Mouse (Mus musculus): Measurements from ENCODE around the gene Ndrg3. TPM values are rescaled to one million over a fixed set of nuclear protein-coding genes. Genes with fewer than 3 reads are reported as not detected.

The Ndrg3 gene
- polyA plus RNA-seq, 1 experiment from 2014 or later: 41.9 TPM

DNA sequence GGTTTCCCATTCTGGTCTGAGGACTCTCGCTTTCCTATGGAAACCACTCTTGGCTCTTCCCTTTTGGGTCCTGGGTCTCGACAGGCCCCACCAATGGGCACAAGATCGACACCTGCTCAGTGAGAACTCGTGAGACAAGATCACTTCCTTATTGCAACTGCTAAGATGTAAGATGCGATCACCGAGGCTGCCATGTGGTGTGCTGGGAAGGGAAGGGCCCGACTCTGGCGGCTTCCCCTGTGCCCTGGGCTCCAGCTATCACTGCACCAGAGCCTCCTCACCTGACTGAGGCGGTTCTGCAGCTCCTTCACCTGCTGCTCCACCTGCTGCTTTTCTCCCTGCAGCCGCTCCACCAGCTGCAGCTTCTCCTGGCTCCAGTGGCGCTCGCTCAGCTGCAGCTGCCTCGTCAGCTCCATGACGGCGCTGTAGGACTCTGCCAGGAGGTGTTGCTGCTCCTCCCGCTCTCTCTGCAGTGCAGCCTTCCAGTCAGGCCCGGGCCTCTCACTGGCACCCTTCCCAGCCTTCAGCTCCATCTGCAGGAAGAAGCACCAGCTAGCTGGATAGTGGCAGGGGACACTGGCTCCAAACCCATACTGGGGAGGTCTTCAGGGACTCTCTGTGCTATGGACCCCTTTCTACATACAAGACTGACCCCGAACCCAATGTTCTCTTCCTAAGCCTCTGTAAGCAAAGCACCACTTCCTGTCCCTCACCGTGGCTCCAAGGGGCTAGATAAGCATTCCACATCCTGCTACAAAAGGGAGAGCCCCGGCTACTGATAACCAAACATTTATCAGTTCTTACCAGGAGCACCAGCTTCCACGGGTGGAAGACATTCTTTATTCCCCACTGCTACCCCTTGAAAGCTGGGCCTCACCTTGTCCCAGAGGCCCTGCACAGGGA, 35.5 kb upstream of the Ndrg3 start:
- Histone ChIP-seq H3K27me3 (ENCODE audit: control insufficient read depth, insufficient read depth, low read length) (no peaks in the 10 kb centered on the region), H3K27ac (ENCODE audit: low read length) (no peak overlapping the region), H3K9ac (ENCODE audit: low read length) (no peak overlapping the region), H3K4me2 (ENCODE audit: low read depth, low read length) (no peak overlapping the region), H3K36me3 (ENCODE audit: control insufficient read depth, insufficient read depth, low read length) (peaks cover 62% of the 10 kb centered on the region), H3K4me1 (ENCODE audit: control insufficient read depth, insufficient read depth, low read length) (no peaks in the 10 kb centered on the region), H3K9me3 (replicated peaks; ENCODE audit: control insufficient read depth, low read length) (peaks cover 11% of the 10 kb centered on the region; the same call in 1 of the 2 replicates), H3K4me3 (replicated peaks; ENCODE audit: low read length) (no peak overlapping the region)
- WGBS: 80% methylated on average over 21 of the region's 21 CpGs
- ATAC-seq (ENCODE audit: insufficient read depth, low FRiP score): no peak; the same call in 1 of the 2 replicates

DNA sequence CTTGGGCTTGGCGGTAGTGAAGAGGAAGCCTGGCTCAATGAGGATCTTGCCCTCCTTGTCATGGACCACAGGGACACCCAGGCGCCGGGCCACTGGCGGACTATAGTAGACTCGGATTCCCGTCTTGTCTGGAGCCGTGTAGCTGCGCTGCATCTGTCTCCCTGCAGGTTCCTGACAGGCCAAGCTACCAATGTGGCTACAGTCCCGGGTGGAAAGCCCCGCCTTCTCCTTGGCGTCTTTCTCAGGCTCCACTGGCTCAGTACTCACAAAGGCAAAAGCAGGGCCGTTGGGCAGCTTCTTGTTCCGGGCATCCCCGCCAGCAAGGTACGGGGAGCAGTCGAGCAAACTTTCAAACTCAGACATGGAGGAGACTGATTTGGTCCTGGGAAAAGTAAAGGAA, 29.3 kb upstream of the Ndrg3 start:
- peaks cover 62% of the 10 kb centered on the region for H3K36me3 ChIP-seq (ENCODE audit: control insufficient read depth, insufficient read depth, low read length)
- peaks cover 8% of the 10 kb centered on the region; the same call in 1 of the 2 replicates for H3K9me3 ChIP-seq (replicated peaks; ENCODE audit: control insufficient read depth, low read length)
- WGBS: 93% methylated on average over 16 of the region's 16 CpGs
- H3K27ac ChIP-seq (ENCODE audit: low read length): no peak overlapping the region
- no peak overlapping the region for H3K9ac ChIP-seq (ENCODE audit: low read length)
- ATAC-seq (ENCODE audit: insufficient read depth, low FRiP score): no peak
- no peaks in the 10 kb centered on the region for H3K27me3 ChIP-seq (ENCODE audit: control insufficient read depth, insufficient read depth, low read length)
- H3K4me1 ChIP-seq (ENCODE audit: control insufficient read depth, insufficient read depth, low read length): no peaks in the 10 kb centered on the region
- H3K4me3 ChIP-seq (replicated peaks; ENCODE audit: low read length): no peak overlapping the region
- H3K4me2 ChIP-seq (ENCODE audit: low read depth, low read length): no peak overlapping the region

DNA sequence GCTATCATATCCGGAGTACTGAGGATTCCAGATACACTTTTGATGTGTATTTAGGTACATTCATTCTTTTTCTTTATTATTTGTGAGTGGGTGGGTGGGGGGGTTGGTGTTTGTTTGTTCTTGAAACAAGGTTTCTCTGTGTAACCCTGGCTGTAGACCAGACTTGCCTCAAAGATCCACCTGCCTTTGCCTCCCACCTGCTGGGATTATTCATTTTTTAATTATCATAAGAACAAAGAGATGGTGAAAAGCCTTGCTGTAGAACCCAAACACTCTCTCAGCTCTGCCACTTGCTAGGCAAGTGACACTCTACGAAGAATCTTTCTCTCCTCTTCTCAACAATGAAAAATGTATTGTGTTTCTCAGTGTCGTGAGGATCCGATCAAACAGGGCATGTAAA, 27.4 kb upstream of the Ndrg3 start:
- Histone ChIP-seq H3K36me3 (ENCODE audit: control insufficient read depth, insufficient read depth, low read length) (peaks cover 56% of the 10 kb centered on the region), H3K4me2 (ENCODE audit: low read depth, low read length) (no peak overlapping the region), H3K27me3 (ENCODE audit: control insufficient read depth, insufficient read depth, low read length) (no peaks in the 10 kb centered on the region), H3K9me3 (replicated peaks; ENCODE audit: control insufficient read depth, low read length) (no peaks in the 10 kb centered on the region), H3K27ac (ENCODE audit: low read length) (no peak overlapping the region), H3K4me1 (ENCODE audit: control insufficient read depth, insufficient read depth, low read length) (no peaks in the 10 kb centered on the region), H3K9ac (ENCODE audit: low read length) (no peak overlapping the region), H3K4me3 (replicated peaks; ENCODE audit: low read length) (no peak overlapping the region)
- WGBS: 92% methylated on average over 4 of the region's 4 CpGs
- ATAC-seq (ENCODE audit: insufficient read depth, low FRiP score): no peak

DNA sequence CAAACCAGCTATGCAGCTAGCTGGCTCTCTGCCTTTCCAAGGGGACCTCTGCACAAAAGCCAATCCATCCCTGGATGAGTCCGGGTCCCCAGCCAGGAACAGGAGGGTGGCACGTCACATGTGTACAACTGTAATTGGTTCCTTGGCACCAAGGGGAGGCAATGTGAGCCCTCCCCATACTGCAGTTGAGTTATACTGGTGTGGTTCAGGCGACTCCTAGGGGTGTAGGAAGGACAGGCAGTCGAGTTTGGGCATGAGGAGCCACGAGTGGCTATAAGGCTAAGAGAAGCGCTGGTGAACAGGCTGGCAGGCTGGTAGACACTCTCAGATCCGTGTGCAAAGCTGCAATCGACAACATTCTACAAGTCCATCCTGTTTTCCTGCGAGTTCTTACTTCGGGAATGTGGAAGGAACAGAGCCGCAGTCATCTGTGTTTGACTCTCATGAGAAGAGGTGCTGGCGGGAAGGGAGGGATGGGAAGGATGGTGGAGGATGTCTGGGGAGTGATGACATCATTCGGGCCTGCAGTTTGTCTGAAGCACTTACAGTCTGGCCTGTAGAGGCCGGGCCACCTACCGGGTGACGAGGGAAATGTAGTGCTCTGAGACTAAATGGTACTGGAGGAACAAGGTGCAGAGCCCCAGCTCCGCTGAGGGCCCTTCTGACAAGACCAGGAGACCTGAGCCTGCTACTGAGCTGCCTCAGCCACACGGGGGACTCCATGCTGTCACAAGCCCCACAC, 24.8 kb upstream of the Ndrg3 start:
- WGBS: 74% methylated on average over 18 of the region's 18 CpGs
- H3K27me3 ChIP-seq (ENCODE audit: control insufficient read depth, insufficient read depth, low read length): no peaks in the 10 kb centered on the region
- no peak; the same call in 1 of the 2 replicates for ATAC-seq (ENCODE audit: insufficient read depth, low FRiP score)
- no peak overlapping the region for H3K27ac ChIP-seq (ENCODE audit: low read length)
- no peaks in the 10 kb centered on the region for H3K4me1 ChIP-seq (ENCODE audit: control insufficient read depth, insufficient read depth, low read length)
- no peak overlapping the region for H3K4me3 ChIP-seq (replicated peaks; ENCODE audit: low read length)
- peaks cover 40% of the 10 kb centered on the region for H3K36me3 ChIP-seq (ENCODE audit: control insufficient read depth, insufficient read depth, low read length)
- no peak overlapping the region for H3K9ac ChIP-seq (ENCODE audit: low read length)
- no peaks in the 10 kb centered on the region for H3K9me3 ChIP-seq (replicated peaks; ENCODE audit: control insufficient read depth, low read length)
- H3K4me2 ChIP-seq (ENCODE audit: low read depth, low read length): no peak overlapping the region

DNA sequence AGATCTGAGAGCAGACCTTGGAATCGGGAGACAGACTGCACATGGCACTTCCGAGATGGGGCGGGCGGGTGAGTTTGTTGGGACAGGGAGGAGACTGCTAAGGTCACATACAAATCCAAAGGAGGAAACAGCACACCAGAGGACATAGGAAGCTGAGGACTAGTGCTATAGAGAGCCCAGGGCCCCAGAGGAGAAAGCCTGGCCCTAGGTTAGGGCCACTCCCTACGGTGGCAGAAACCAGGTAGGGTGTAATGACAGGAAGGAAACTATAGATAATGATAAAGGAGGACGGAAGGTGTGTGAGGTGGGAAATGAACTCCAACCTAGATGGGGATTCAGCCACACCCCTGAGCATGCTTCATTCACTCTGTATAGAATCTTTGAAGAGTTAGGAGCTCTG, 20.5 kb upstream of the Ndrg3 start:
- Histone ChIP-seq H3K27ac (ENCODE audit: low read length) (no peak overlapping the region), H3K4me1 (ENCODE audit: control insufficient read depth, insufficient read depth, low read length) (peaks cover 4% of the 10 kb centered on the region)
- ATAC-seq (ENCODE audit: insufficient read depth, low FRiP score): peak; percentile 42; the same call in 1 of the 2 replicates

DNA sequence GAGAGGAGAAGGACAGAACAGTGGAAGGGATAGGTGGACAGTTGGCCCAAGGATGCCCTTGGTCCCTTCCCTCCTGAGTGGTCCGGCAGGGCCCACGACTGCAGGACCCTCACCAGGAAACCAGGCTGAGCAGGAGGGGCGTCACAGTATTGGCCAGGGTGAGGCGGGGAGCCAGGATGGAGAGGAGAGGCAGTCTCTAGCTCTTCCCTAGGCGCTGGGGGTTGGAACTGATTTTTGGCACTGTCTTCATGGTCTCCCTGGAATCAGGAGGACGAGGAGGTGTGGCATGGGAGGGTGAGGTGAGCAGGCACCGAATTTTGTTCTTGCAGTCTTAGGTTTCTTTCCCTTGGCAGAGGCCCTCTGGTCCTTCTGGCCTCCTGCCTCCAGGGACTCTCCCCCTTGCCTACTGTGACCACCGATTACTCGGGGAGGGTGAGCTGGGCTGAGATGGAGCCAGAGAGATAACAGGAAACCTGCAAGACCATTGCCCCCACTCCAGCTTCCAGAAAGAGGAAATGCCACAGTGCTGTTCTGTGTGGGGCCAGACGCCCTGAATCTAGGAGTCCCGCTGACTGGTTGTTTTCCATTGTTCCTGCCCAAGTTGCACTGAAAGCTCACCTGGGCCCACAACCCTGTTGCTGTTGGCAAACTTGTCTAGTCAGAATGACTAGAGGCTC, 18.9 kb upstream of the Ndrg3 start:
- Histone ChIP-seq H3K4me3 (replicated peaks; ENCODE audit: low read length) (no peak overlapping the region), H3K36me3 (ENCODE audit: control insufficient read depth, insufficient read depth, low read length) (0 out of 2 replicates have a peak, but pooled peaks cover 4% of the 10 kb centered on the region), H3K27ac (ENCODE audit: low read length) (no peak overlapping the region; the same call in 1 of the 2 replicates), H3K4me2 (ENCODE audit: low read depth, low read length) (no peak overlapping the region), H3K9me3 (replicated peaks; ENCODE audit: control insufficient read depth, low read length) (no peaks in the 10 kb centered on the region), H3K27me3 (ENCODE audit: control insufficient read depth, insufficient read depth, low read length) (no peaks in the 10 kb centered on the region), H3K4me1 (ENCODE audit: control insufficient read depth, insufficient read depth, low read length) (peaks cover 14% of the 10 kb centered on the region), H3K9ac (ENCODE audit: low read length) (no peak overlapping the region)
- ATAC-seq (ENCODE audit: insufficient read depth, low FRiP score): no peak
- 34% methylated on average over 11 of the region's 11 CpGs for WGBS

More for the DNA sequence above, 20.5 kb upstream of the Ndrg3 start:
- WGBS: 77% methylated on average over 6 of the region's 6 CpGs
- Histone ChIP-seq H3K9me3 (replicated peaks; ENCODE audit: control insufficient read depth, low read length) (no peaks in the 10 kb centered on the region), H3K27me3 (ENCODE audit: control insufficient read depth, insufficient read depth, low read length) (no peaks in the 10 kb centered on the region), H3K36me3 (ENCODE audit: control insufficient read depth, insufficient read depth, low read length) (peaks cover 14% of the 10 kb centered on the region; the same call in 1 of the 2 replicates), H3K9ac (ENCODE audit: low read length) (no peak overlapping the region), H3K4me3 (replicated peaks; ENCODE audit: low read length) (no peak overlapping the region), H3K4me2 (ENCODE audit: low read depth, low read length) (no peak overlapping the region)

DNA sequence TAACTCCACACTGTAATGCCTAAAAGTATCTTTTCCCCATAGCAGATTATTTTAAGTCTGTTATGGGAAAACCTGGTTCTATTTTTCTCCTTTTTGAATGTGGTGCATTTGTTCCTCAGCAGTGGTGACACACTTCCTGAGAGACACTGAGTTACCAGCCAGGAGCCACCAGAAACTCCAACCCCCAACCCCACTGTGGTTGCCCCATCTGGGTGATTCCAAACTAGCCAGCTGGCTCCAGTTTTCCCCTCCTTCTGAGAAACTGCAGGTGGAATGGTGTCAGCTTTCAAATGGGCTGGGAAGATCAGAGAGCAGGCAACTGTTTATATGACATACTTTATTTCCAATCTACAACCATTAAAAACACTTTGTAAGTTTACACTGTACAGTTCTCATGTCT, 18.3 kb upstream of the Ndrg3 start:
- H3K27me3 ChIP-seq (ENCODE audit: control insufficient read depth, insufficient read depth, low read length): no peaks in the 10 kb centered on the region
- no peak overlapping the region for H3K4me2 ChIP-seq (ENCODE audit: low read depth, low read length)
- H3K36me3 ChIP-seq (ENCODE audit: control insufficient read depth, insufficient read depth, low read length): peaks cover 3% of the 10 kb centered on the region; the same call in 1 of the 2 replicates
- H3K4me3 ChIP-seq (replicated peaks; ENCODE audit: low read length): no peak overlapping the region
- no peak overlapping the region for H3K27ac ChIP-seq (ENCODE audit: low read length)
- peaks cover 16% of the 10 kb centered on the region for H3K4me1 ChIP-seq (ENCODE audit: control insufficient read depth, insufficient read depth, low read length)
- no peak overlapping the region for H3K9ac ChIP-seq (ENCODE audit: low read length)
- H3K9me3 ChIP-seq (replicated peaks; ENCODE audit: control insufficient read depth, low read length): no peaks in the 10 kb centered on the region
- ATAC-seq (ENCODE audit: insufficient read depth, low FRiP score): no peak

DNA sequence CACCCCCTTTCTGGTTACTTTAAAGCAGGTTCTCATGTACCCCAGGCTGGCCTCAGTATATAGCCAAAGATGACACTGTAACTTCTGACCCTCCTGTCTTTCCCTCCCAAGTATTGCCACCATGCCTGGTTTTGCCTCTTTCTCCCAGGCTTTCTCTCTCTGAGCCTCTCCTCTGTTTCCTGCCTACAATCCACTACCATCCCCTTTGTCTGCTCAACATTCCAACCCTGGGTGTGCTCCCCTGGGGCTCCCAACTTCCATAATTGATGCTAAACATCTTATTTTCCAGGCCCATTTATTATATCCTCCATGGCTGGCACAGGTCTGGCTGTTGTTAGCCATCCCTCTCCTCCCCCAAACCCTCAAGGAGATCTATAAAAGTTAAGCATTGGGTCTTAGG, 16.7 kb upstream of the Ndrg3 start:
- H3K27me3 ChIP-seq (ENCODE audit: control insufficient read depth, insufficient read depth, low read length): no peaks in the 10 kb centered on the region
- H3K4me1 ChIP-seq (ENCODE audit: control insufficient read depth, insufficient read depth, low read length): peaks cover 16% of the 10 kb centered on the region
- no peak overlapping the region for H3K4me2 ChIP-seq (ENCODE audit: low read depth, low read length)
- no peak for ATAC-seq (ENCODE audit: insufficient read depth, low FRiP score)
- H3K36me3 ChIP-seq (ENCODE audit: control insufficient read depth, insufficient read depth, low read length): no peaks in the 10 kb centered on the region; the same call in 1 of the 2 replicates
- no peak overlapping the region for H3K27ac ChIP-seq (ENCODE audit: low read length)
- no peak overlapping the region for H3K9ac ChIP-seq (ENCODE audit: low read length)
- H3K4me3 ChIP-seq (replicated peaks; ENCODE audit: low read length): no peak overlapping the region
- H3K9me3 ChIP-seq (replicated peaks; ENCODE audit: control insufficient read depth, low read length): no peaks in the 10 kb centered on the region

Data from stomach, embryonic 16.5 days (tissue).